8 mouse cellular contexts compared by ENCODE assay signal in genomic region chr4:150283335-150283638, GRCm38 (mm10). TPM values are rescaled to one million over a fixed set of nuclear protein-coding genes. Genes with fewer than 3 reads are reported as not detected.
DNase-seq lines count a peak whose midpoint lies in the region; ATAC-seq and TF ChIP-seq lines count a peak whose summit lies in the region.

No protein-coding gene starts in this region.

- H3K4me3 ChIP-seq in heart, embryonic 16.5 days (ENCODE audit: low read length), result peak overlapping the region; percentile 100
- H3K4me3 ChIP-seq in G1E (ENCODE audit: low read depth, low read length), result peak overlapping the region; percentile 56; the same call in 1 of the 2 replicates
- peak overlapping the region; percentile 98 for H3K4me3 ChIP-seq in forebrain, embryonic 13.5 days
- no peak overlapping the region for H3K4me3 ChIP-seq in liver, embryonic 16.5 days (ENCODE audit: low read depth, low read length)

- DNase-seq in heart, adult 11 months, result no peak
- no peak for DNase-seq in G1E (ENCODE audit: low spot score)
- no peak for DNase-seq in thymus, adult 18-20 months
- DNase-seq in thymus, postnatal 4 days, result no peak
- DNase-seq in cerebellum, adult 8-10 months, result no peak

- no peak for TF ChIP-seq CTCF in G1E (IDR thresholded peaks at IDR 0.05; ENCODE audit: low read depth, low read length)

- peak overlapping the region; percentile 64; the same call in 1 of the 2 replicates for H3K27ac ChIP-seq in heart, embryonic 16.5 days (ENCODE audit: low read length)
- peak overlapping the region; percentile 92 for H3K27ac ChIP-seq in forebrain, embryonic 13.5 days
- H3K27ac ChIP-seq in liver, embryonic 16.5 days (ENCODE audit: low read length), result no peak overlapping the region

- peaks cover 22% of the 10 kb centered on the region for H3K4me1 ChIP-seq in heart, embryonic 16.5 days (ENCODE audit: control insufficient read depth, insufficient read depth, low read length)
- peaks cover 25% of the 10 kb centered on the region for H3K4me1 ChIP-seq in G1E (ENCODE audit: insufficient read depth, low read depth, low read length)
- peaks cover 44% of the 10 kb centered on the region for H3K4me1 ChIP-seq in forebrain, embryonic 13.5 days
- peaks cover 13% of the 10 kb centered on the region for H3K4me1 ChIP-seq in liver, embryonic 16.5 days (ENCODE audit: control insufficient read depth, low read depth, low read length)

- no peak for ATAC-seq in heart, embryonic 16.5 days (replicated peaks; ENCODE audit: extremely low read depth, insufficient read depth, low FRiP score)
- no peak for ATAC-seq in G1E (ENCODE audit: extremely low read depth, insufficient number of reproducible peaks, low FRiP score, poor library complexity, severe bottlenecking)
- ATAC-seq in forebrain, embryonic 13.5 days, result no peak
- no peak for ATAC-seq in liver, embryonic 16.5 days (ENCODE audit: low read depth)

- H3K36me3 ChIP-seq in heart, embryonic 16.5 days (ENCODE audit: control insufficient read depth, insufficient read depth), result no peaks in the 10 kb centered on the region
- H3K36me3 ChIP-seq in G1E (replicated peaks), result peaks cover 12% of the 10 kb centered on the region
- no peaks in the 10 kb centered on the region for H3K36me3 ChIP-seq in forebrain, embryonic 13.5 days (ENCODE audit: poor library complexity, severe bottlenecking)
- no peaks in the 10 kb centered on the region for H3K36me3 ChIP-seq in liver, embryonic 16.5 days (ENCODE audit: control insufficient read depth, insufficient read depth)

- WGBS in heart, embryonic 16.5 days, result 12% methylated on average over 2 of the region's 2 CpGs
- WGBS in forebrain, embryonic 13.5 days, result 5% methylated on average over 2 of the region's 2 CpGs
- WGBS in liver, embryonic 16.5 days (ENCODE audit: insufficient replicate concordance), result 48% methylated on average over 2 of the region's 2 CpGs

- H3K4me2 ChIP-seq in heart, embryonic 16.5 days (ENCODE audit: low read depth, low read length), result peak overlapping the region; percentile 69
- H3K4me2 ChIP-seq in forebrain, embryonic 13.5 days, result peak overlapping the region; percentile 79
- peak overlapping the region; percentile 34; the same call in 1 of the 2 replicates for H3K4me2 ChIP-seq in liver, embryonic 16.5 days (ENCODE audit: low read depth, low read length)

- H3K9ac ChIP-seq in heart, embryonic 16.5 days (ENCODE audit: low read length), result peak overlapping the region; percentile 99
- H3K9ac ChIP-seq in forebrain, embryonic 13.5 days, result peak overlapping the region; percentile 100
- no peak overlapping the region for H3K9ac ChIP-seq in liver, embryonic 16.5 days (ENCODE audit: low read depth, low read length)

- no peaks in the 10 kb centered on the region for H3K9me3 ChIP-seq in heart, embryonic 16.5 days (replicated peaks; ENCODE audit: control insufficient read depth, low read length)
- H3K9me3 ChIP-seq in G1E (replicated peaks), result no peaks in the 10 kb centered on the region
- no peaks in the 10 kb centered on the region for H3K9me3 ChIP-seq in forebrain, embryonic 13.5 days (replicated peaks)
- no peaks in the 10 kb centered on the region for H3K9me3 ChIP-seq in liver, embryonic 16.5 days (replicated peaks; ENCODE audit: control insufficient read depth, low read length)

- no peaks in the 10 kb centered on the region for H3K27me3 ChIP-seq in heart, embryonic 16.5 days (ENCODE audit: control insufficient read depth, insufficient read depth, low read length)
- H3K27me3 ChIP-seq in G1E (ENCODE audit: insufficient read depth, low read length), result no peaks in the 10 kb centered on the region
- no peaks in the 10 kb centered on the region for H3K27me3 ChIP-seq in forebrain, embryonic 13.5 days
- no peaks in the 10 kb centered on the region for H3K27me3 ChIP-seq in liver, embryonic 16.5 days (ENCODE audit: control insufficient read depth, insufficient read depth, low read depth, low read length)

RNA-seq across cellular contexts. Expression of gene Rere, which starts 1.8 kb away (rescaled TPM):
- polyA plus RNA-seq in heart, embryonic 16.5 days (2015; fragmentation: Nextera tagmentation; extraction: Ambion mirVana), result 18.0 and 18.5 TPM in 2 replicates
- total RNA-seq in G1E (2014; fragmentation: Nextera tagmentation) (154 and 173 TPM in 2 replicates), G1E (2017) (17.4 and 18.6 TPM in 2 replicates)
- polyA plus RNA-seq in G1E (2012), result 329 and 361 TPM in 2 replicates
- polyA plus RNA-seq in forebrain, embryonic 13.5 days (2015; fragmentation: Nextera tagmentation; extraction: Ambion mirVana), result 26.1 and 32.9 TPM in 2 replicates
- polyA plus RNA-seq in liver, embryonic 16.5 days (2015; fragmentation: Nextera tagmentation; extraction: Ambion mirVana), result 5.7 and 6.8 TPM in 2 replicates

RNA-seq across cellular contexts. Expression of gene Eno1, which starts 46.8 kb away (rescaled TPM):
- polyA plus RNA-seq in heart, embryonic 16.5 days (2015; fragmentation: Nextera tagmentation; extraction: Ambion mirVana), result 1,672 and 1,922 TPM in 2 replicates
- total RNA-seq in G1E (2014; fragmentation: Nextera tagmentation) (705 and 806 TPM in 2 replicates), G1E (2017) (688 and 864 TPM in 2 replicates)
- polyA plus RNA-seq in G1E (2012), result 1,261 and 1,939 TPM in 2 replicates
- 1,143 and 1,198 TPM in 2 replicates for polyA plus RNA-seq in forebrain, embryonic 13.5 days (2015; fragmentation: Nextera tagmentation; extraction: Ambion mirVana)
- polyA plus RNA-seq in liver, embryonic 16.5 days (2015; fragmentation: Nextera tagmentation; extraction: Ambion mirVana), result 616 and 624 TPM in 2 replicates
